Mouse (Mus musculus) MEL (cell line): ENCODE results near the gene Fbrsl1. TPM values are rescaled to one million over a fixed set of nuclear protein-coding genes. Genes with fewer than 3 reads are reported as not detected.

Experiments
- DNase-seq: peaks from one replicate; pipeline ENCODE4 v3.0.0; 2011; ENCODE audit warnings: low read depth, low spot score
- H3K27ac ChIP-seq: 2 replicates; pipeline ENCODE4 v1.5.1; 2012; ENCODE audit warnings: low read depth, mild to moderate bottlenecking, control low read depth, low read length, moderate library complexity; ENCODE audit not compliant: control insufficient read depth
- H3K27me3 ChIP-seq, 2 experiments: fragments of 150-350 bp in 1 of 2; sonication (generic) in 1 of 2; 2 replicates each; pipeline ENCODE4 v1.6.1; 2012; ENCODE audit warnings: low read length in 2 of 2, mild to moderate bottlenecking in 2 of 2, improper control_type of control experiment in 1 of 2, moderate library complexity in 1 of 2; ENCODE audit not compliant: insufficient read depth in 2 of 2, control insufficient read depth in 1 of 2
- H3K36me3 ChIP-seq, 2 experiments: 2 replicates each; pipeline ENCODE4 v1.6.1; 2012 to 2014; ENCODE audit warnings: low read length in 2 of 2, improper control_type of control experiment in 1 of 2, inconsistent platforms in 1 of 2, mild to moderate bottlenecking in 1 of 2; ENCODE audit not compliant: insufficient read depth in 2 of 2, control insufficient read depth in 1 of 2
- H3K4me1 ChIP-seq, 2 experiments: fragments of 150-350 bp in 1 of 2; sonication (generic) in 1 of 2; 2 replicates each; pipeline ENCODE4 v1.6.1; 2012; ENCODE audit warnings: low read length in 2 of 2, improper control_type of control experiment in 1 of 2, mild to moderate bottlenecking in 1 of 2; ENCODE audit not compliant: insufficient read depth in 2 of 2, control insufficient read depth in 1 of 2
- H3K4me3 ChIP-seq, 2 experiments: fragments of 150-350 bp in 1 of 2; sonication (generic) in 1 of 2; 2 replicates each; pipeline ENCODE4 v1.5.1; 2012; ENCODE audit warnings: low read depth in 2 of 2, low read length in 2 of 2, mild to moderate bottlenecking in 2 of 2, moderate library complexity in 2 of 2, control low read depth in 1 of 2, improper control_type of control experiment in 1 of 2; ENCODE audit not compliant: control insufficient read depth in 1 of 2, insufficient read depth in 1 of 2
- H3K79me2 ChIP-seq: 2 replicates; pipeline ENCODE4 v1.6.1; 2012; ENCODE audit warnings: mild to moderate bottlenecking, low read length, moderate library complexity; ENCODE audit not compliant: control insufficient read depth, poor library complexity, insufficient read depth
- H3K9ac ChIP-seq: 2 replicates; pipeline ENCODE4 v1.6.1; 2012; ENCODE audit warnings: low read depth, mild to moderate bottlenecking, control low read depth, low read length, moderate library complexity; ENCODE audit not compliant: control insufficient read depth, poor library complexity, severe bottlenecking
- H3K9me3 ChIP-seq: fragments of 150-350 bp; sonication (generic); replicated peaks from 2 replicates; pipeline ENCODE4 v1.6.1; 2012; ENCODE audit warnings: mild to moderate bottlenecking, low read length, improper control_type of control experiment, moderate library complexity; ENCODE audit not compliant: insufficient read depth
- CHD1 ChIP-seq: IDR thresholded peaks from 2 replicates; pipeline ENCODE4 v1.6.1; 2012; ENCODE audit warnings: low read depth, mild to moderate bottlenecking, inconsistent platforms, low read length, improper control_type of control experiment
- CHD2 ChIP-seq: IDR thresholded peaks from 2 replicates; pipeline ENCODE4 v1.6.1; 2011; ENCODE audit warnings: low read length, improper control_type of control experiment
- E2F4 ChIP-seq: IDR thresholded peaks from 2 replicates; pipeline ENCODE4 v1.6.1; 2011; ENCODE audit warnings: low read depth, low read length, improper control_type of control experiment, borderline replicate concordance
- ELF1 ChIP-seq: IDR thresholded peaks from 2 replicates; pipeline ENCODE4 v1.6.1; 2014; ENCODE audit warnings: low read depth, mild to moderate bottlenecking, inconsistent platforms, low read length, improper control_type of control experiment, moderate library complexity
- ETS1 ChIP-seq: IDR thresholded peaks from 2 replicates; pipeline ENCODE4 v1.6.1; 2012; ENCODE audit warnings: low read depth, mild to moderate bottlenecking, inconsistent platforms, low read length, improper control_type of control experiment, moderate library complexity
- GATA1 ChIP-seq: IDR thresholded peaks from 2 replicates; pipeline ENCODE4 v1.6.1; 2011; ENCODE audit warnings: low read depth, low read length, improper control_type of control experiment
- KAT2A ChIP-seq: conservative IDR thresholded peaks from 2 replicates; pipeline ENCODE4 v1.6.1; 2012; ENCODE audit warnings: low read depth, low read length, improper control_type of control experiment, inconsistent platforms
- MAFK ChIP-seq: IDR thresholded peaks from 2 replicates; pipeline ENCODE4 v1.6.1; 2011; ENCODE audit warnings: low read depth, mild to moderate bottlenecking, low read length, improper control_type of control experiment, borderline replicate concordance
- MAZ ChIP-seq: IDR thresholded peaks from 2 replicates; pipeline ENCODE4 v1.6.1; 2012; ENCODE audit warnings: low read depth, mild to moderate bottlenecking, inconsistent platforms, low read length, improper control_type of control experiment
- MEF2A ChIP-seq: IDR thresholded peaks from 2 replicates; pipeline ENCODE4 v1.6.1; 2014; ENCODE audit warnings: low read depth, mild to moderate bottlenecking, inconsistent platforms, low read length, improper control_type of control experiment; ENCODE audit not compliant: poor library complexity, insufficient replicate concordance, severe bottlenecking; ENCODE audit errors: extremely low read depth
- MYC ChIP-seq: IDR thresholded peaks from 2 replicates; pipeline ENCODE4 v1.6.1; 2011; ENCODE audit warnings: low read depth, mild to moderate bottlenecking, low read length, improper control_type of control experiment, moderate library complexity
- NRF1 ChIP-seq: IDR thresholded peaks from 2 replicates; pipeline ENCODE4 v1.6.1; 2014; ENCODE audit warnings: low read depth, mild to moderate bottlenecking, inconsistent platforms, low read length, improper control_type of control experiment, moderate library complexity; ENCODE audit not compliant: poor library complexity, insufficient read depth, severe bottlenecking
- POLR2A ChIP-seq, 2 experiments: IDR thresholded peaks; 2 replicates each; pipeline ENCODE4 v1.6.1; 2011 to 2012; ENCODE audit warnings: low read length in 2 of 2, mild to moderate bottlenecking in 2 of 2, control low read depth in 1 of 2, improper control_type of control experiment in 1 of 2, low read depth in 1 of 2, moderate library complexity in 1 of 2; ENCODE audit not compliant: control insufficient read depth in 1 of 2, insufficient read depth in 1 of 2, poor library complexity in 1 of 2
- POLR2AphosphoS5 ChIP-seq: IDR thresholded peaks from 2 replicates; pipeline ENCODE4 v1.6.1; 2012; ENCODE audit warnings: low read depth, borderline replicate concordance, mild to moderate bottlenecking, inconsistent platforms, low read length, moderate library complexity, mixed read lengths
- SIN3A ChIP-seq: IDR thresholded peaks from 2 replicates; pipeline ENCODE4 v1.6.1; 2012; ENCODE audit warnings: low read length, improper control_type of control experiment, inconsistent platforms
- SMC3 ChIP-seq: IDR thresholded peaks from 2 replicates; pipeline ENCODE4 v1.6.1; 2011; ENCODE audit warnings: low read depth, low read length, improper control_type of control experiment
- TAL1 ChIP-seq: IDR thresholded peaks from 2 replicates; pipeline ENCODE4 v1.6.1; 2012; ENCODE audit warnings: mild to moderate bottlenecking, inconsistent platforms, low read length, moderate library complexity, mixed read lengths
- TBP ChIP-seq: IDR thresholded peaks from 2 replicates; pipeline ENCODE4 v1.8.0; 2011; ENCODE audit warnings: low read depth, low read length, improper control_type of control experiment
- UBTF ChIP-seq: IDR thresholded peaks from 2 replicates; pipeline ENCODE4 v1.6.1; 2012; ENCODE audit warnings: low read depth, mild to moderate bottlenecking, inconsistent platforms, low read length, improper control_type of control experiment, moderate library complexity, borderline replicate concordance; ENCODE audit not compliant: insufficient read depth
- USF1 ChIP-seq: IDR thresholded peaks from 2 replicates; pipeline ENCODE4 v1.6.1; 2014; ENCODE audit warnings: low read depth, mild to moderate bottlenecking, inconsistent platforms, low read length, improper control_type of control experiment, moderate library complexity
- polyA plus RNA-seq, 2 experiments: library from polyadenylated mRNA; stranded (reverse) in 1 of 2; unstranded in 1 of 2; fragments of >175 nt in 1 of 2; fragments of >200 nt in 1 of 2; gene quantifications; 2 replicates each; pipeline versions ENCODE4 v1.2.1 to v1.2.4; 2012; ENCODE audit warnings: low replicate concordance in 2 of 2, low read depth in 1 of 2; ENCODE audit not compliant: insufficient read length in 2 of 2, insufficient read depth in 1 of 2, missing spikeins in 1 of 2
- total RNA-seq: library from RNA; depleted of rRNA; stranded (reverse); fragments of 300-350 nt; gene quantifications from 2 replicates; pipeline ENCODE4 v1.2.3, GENCODE M21; 2012

Gene Fbrsl1
- total and polyA plus RNA-seq, 3 experiments, result 12.7 to 56.1 TPM; not detected in 1

- Histone ChIP-seq H3K79me2 (no peaks in the 10 kb centered on the region), H3K27me3 (peaks cover 0 to 3% of the 10 kb centered on the region in 2 experiments; a peak in 1 of 4 replicates), H3K27ac (no peak overlapping the region), H3K36me3 (no peaks in the 10 kb centered on the region), H3K4me3 (no peak overlapping the region), H3K4me1 (no peaks in the 10 kb centered on the region), H3K9me3 (no peaks in the 10 kb centered on the region), H3K9ac (no peak overlapping the region)
- TF ChIP-seq MEF2A (no peak), MAFK (no peak), ETS1 (no peak), MYC (no peak), ELF1 (no peak)
- DNase-seq, result no peak
These were observed 49.8 kb upstream of the Fbrsl1 start for GRCm38 (mm10) chr5:110498071-110498470.

GRCm38 (mm10) chr5:110497556-110497955, 49.3 kb upstream of the Fbrsl1 start:
- H3K9me3 ChIP-seq, result no peaks in the 10 kb centered on the region
- DNase-seq, result no peak
- no peak for TF ChIP-seq TAL1
- no peak for TF ChIP-seq SIN3A
- no peak for TF ChIP-seq MAZ
- no peak for TF ChIP-seq POLR2A (IDR thresholded peaks at IDR 0.05; ENCODE audit: control insufficient read depth in 1 of 2, insufficient read depth in 1 of 2, low read depth in 1 of 2, low read length in 2 of 2, poor library complexity in 1 of 2)
- no peak for TF ChIP-seq GATA1
- no peak for TF ChIP-seq SMC3
- no peak overlapping the region for H3K4me3 ChIP-seq
- no peak overlapping the region for H3K27ac ChIP-seq
- H3K36me3 ChIP-seq, result no peaks in the 10 kb centered on the region
- peaks cover 0 to 3% of the 10 kb centered on the region in 2 experiments; a peak in 1 of 4 replicates for H3K27me3 ChIP-seq
- no peak overlapping the region for H3K9ac ChIP-seq
- no peaks in the 10 kb centered on the region for H3K79me2 ChIP-seq
- H3K4me1 ChIP-seq, result no peaks in the 10 kb centered on the region

- Histone ChIP-seq H3K36me3 (peaks cover 0 to under 1% of the 10 kb centered on the region in 2 experiments; a peak in 1 of 4 replicates), H3K79me2 (no peaks in the 10 kb centered on the region), H3K4me3 (no peak overlapping the region), H3K27ac (no peak overlapping the region), H3K4me1 (peaks cover 0 to under 1% of the 10 kb centered on the region in 2 experiments; a peak in 2 of 4 replicates), H3K9ac (no peak overlapping the region), H3K27me3 (peaks cover 0 to 3% of the 10 kb centered on the region in 2 experiments; a peak in 1 of 4 replicates), H3K9me3 (no peaks in the 10 kb centered on the region)
- no peak for TF ChIP-seq CHD1
- TF ChIP-seq NRF1, result no peak
- no peak for TF ChIP-seq MEF2A
- no peak for TF ChIP-seq TAL1
- TF ChIP-seq KAT2A, result no peak
- TF ChIP-seq CHD2, result no peak
- no peak for TF ChIP-seq ETS1
- TF ChIP-seq USF1, result no peak
- TF ChIP-seq UBTF, result no peak
- no peak for TF ChIP-seq E2F4
- TF ChIP-seq MAZ, result no peak
- TF ChIP-seq TBP, result no peak
- no peak for TF ChIP-seq SMC3
- no peak for TF ChIP-seq POLR2AphosphoS5
- no peak for TF ChIP-seq POLR2A (IDR thresholded peaks at IDR 0.05; ENCODE audit: control insufficient read depth in 1 of 2, insufficient read depth in 1 of 2, low read depth in 1 of 2, low read length in 2 of 2, poor library complexity in 1 of 2)
- DNase-seq, result no peak
These were observed 46.7 kb upstream of the Fbrsl1 start for GRCm38 (mm10) chr5:110495051-110495450.
